Mouse (Mus musculus) ES-Bruce4 (cell line): ENCODE data around the gene Rsc1a1.

Source experiments
- CTCF ChIP-seq: IDR thresholded peaks from one replicate; pipeline ENCODE4 v1.8.1; 2011; ENCODE audit warnings: low read depth, low read length
- EP300 ChIP-seq: IDR thresholded peaks from 2 replicates; pipeline ENCODE4 v1.6.1; 2011; ENCODE audit warnings: low read depth, low read length; ENCODE audit not compliant: insufficient read depth
- POLR2A ChIP-seq: IDR thresholded peaks from one replicate; pipeline ENCODE4 v1.8.1; 2011; ENCODE audit warnings: low read length; ENCODE audit not compliant: insufficient read depth

- TF ChIP-seq POLR2A (no peak), CTCF (no peak), EP300 (no peak)
Observed at GRCm38 (mm10) chr4:141676462-141676979, 8.9 kb downstream of the Rsc1a1 start.
